Mouse (Mus musculus) bone marrow macrophage, adult 2 months (primary cell): ENCODE data around the gene Sppl3. TPM values are rescaled to one million over a fixed set of nuclear protein-coding genes. Genes with fewer than 3 reads are reported as not detected.
A peak's percentile ranks its signal among the peaks of the same experiment; 100 is the strongest.
"Not testable (repeated sequence)": the region's sequence is repeated elsewhere in the genome, so short reads cannot be mapped to it uniquely, and the experiment has no call there.

ENCODE experiments used
- H3K27ac ChIP-seq: 2 replicates; pipeline ENCODE4 v1.5.1; 2012; ENCODE audit warnings: low read depth, low read length; ENCODE audit not compliant: insufficient read depth
- H3K4me1 ChIP-seq: 2 replicates; pipeline ENCODE4 v1.6.1; 2012; ENCODE audit warnings: low read length; ENCODE audit not compliant: control insufficient read depth, insufficient read depth
- H3K4me3 ChIP-seq: 2 replicates; pipeline ENCODE4 v1.5.1; 2012; ENCODE audit warnings: mild to moderate bottlenecking, low read length, moderate library complexity; ENCODE audit not compliant: insufficient read depth
- CTCF ChIP-seq: IDR thresholded peaks from 2 replicates; pipeline ENCODE4 v1.5.1; 2012; ENCODE audit warnings: low read depth, mild to moderate bottlenecking, low read length, moderate library complexity
- POLR2A ChIP-seq: IDR thresholded peaks from 2 replicates; pipeline ENCODE4 v1.6.1; 2012; ENCODE audit warnings: mild to moderate bottlenecking, low read depth, low read length, borderline replicate concordance
- polyA plus RNA-seq: library from polyadenylated mRNA; stranded (reverse); fragments of >200 nt; gene quantifications from 2 replicates; pipeline ENCODE4 v1.2.4, GENCODE M21; 2012; ENCODE audit not compliant: missing spikeins, insufficient read depth, insufficient read length

Gene Sppl3
- polyA plus RNA-seq, 1 experiment = 65.2 TPM

GRCm38 (mm10) chr5:115068671-115069421 lies 57.9 kb downstream of the Sppl3 start:
- H3K27ac ChIP-seq = no peak overlapping the region
- no peak overlapping the region for H3K4me3 ChIP-seq
- TF ChIP-seq POLR2A = no peak
- TF ChIP-seq CTCF = no peak
- H3K4me1 ChIP-seq = peaks cover 40% of the 10 kb centered on the region

DNA sequence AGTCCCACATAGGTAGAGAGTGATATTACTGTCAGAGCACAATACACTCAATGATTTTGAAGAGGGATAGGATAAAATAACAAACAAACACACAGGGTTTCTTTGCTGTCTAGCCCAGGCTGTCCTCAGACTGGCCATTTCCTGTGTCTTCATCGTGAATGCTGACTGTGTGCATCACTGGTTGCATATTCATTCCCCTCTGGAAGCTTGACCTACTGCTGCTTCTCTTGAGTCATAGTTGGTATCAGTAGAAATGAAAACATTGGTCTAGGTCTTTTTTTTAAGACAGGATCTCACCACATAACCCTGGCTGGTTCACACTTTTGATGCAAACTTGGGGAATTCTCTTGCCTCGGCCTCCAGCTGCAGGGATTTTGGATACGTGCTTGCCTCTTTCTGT lies 58.7 kb downstream of the Sppl3 start:
- no peak overlapping the region for H3K4me3 ChIP-seq
- TF ChIP-seq CTCF (no peak), POLR2A (no peak)
- peaks cover 40% of the 10 kb centered on the region for H3K4me1 ChIP-seq
- no peak overlapping the region for H3K27ac ChIP-seq

DNA sequence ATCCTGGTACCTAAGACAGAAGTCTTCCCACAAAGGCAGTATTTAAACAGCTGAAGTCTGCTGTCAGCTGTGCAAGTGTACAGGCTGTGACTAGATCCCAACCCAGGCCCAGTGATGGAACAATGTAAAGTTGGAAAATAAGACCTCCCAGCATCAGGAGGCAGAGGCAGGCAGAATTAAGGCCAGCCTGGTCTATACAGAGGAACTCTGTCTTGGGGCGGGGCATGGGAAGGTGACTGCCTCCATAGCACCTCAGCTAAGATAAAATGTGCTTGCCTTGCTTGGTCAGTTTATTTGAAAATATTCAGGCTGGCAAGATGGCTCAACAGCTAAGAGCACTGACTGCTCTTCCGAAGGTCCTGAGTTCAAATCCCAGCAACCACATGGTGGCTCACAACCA lies 59.5 kb downstream of the Sppl3 start:
- H3K27ac ChIP-seq = no peak overlapping the region
- no peak overlapping the region for H3K4me3 ChIP-seq
- peaks cover 40% of the 10 kb centered on the region for H3K4me1 ChIP-seq
- no peak for TF ChIP-seq POLR2A
- TF ChIP-seq CTCF = no peak

DNA sequence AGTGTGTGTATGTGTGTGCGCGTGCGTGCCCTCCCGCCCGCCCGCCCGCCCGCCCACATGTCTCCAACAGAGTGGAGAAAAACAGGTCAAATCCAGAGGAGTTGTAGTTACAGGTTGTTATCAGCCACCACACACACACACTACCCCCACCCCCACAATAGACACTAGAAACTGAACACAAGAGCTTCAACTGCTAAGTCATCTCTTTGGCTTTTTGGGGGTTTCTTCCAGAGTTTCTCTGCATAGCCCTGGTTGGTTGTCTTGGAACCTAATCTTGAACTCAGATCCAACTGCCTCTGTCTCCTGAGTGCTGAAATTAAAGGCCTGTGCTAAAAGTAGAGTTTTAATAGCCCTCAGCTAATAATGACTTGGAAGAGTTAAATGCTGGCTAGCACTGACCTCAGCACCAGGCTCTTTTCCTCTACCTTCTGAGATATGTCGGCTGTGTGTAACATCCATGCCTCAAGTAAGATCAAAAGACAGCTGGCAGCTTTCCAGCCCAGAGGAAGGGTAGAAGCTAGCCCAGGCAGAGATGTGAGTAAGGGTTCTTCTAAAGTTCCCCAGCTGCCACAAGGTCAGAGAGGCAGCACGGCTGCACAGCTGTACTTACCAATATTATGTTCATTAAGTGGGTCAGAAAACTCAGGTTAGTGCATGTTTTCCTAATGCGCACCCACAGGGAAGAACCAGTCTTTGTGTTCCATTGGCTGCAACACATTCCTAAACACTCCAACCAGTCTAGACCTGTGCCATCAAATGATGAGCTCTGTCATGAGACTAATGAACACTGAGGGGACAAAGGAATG lies 60.4 kb downstream of the Sppl3 start:
- no peak overlapping the region for H3K27ac ChIP-seq

DNA sequence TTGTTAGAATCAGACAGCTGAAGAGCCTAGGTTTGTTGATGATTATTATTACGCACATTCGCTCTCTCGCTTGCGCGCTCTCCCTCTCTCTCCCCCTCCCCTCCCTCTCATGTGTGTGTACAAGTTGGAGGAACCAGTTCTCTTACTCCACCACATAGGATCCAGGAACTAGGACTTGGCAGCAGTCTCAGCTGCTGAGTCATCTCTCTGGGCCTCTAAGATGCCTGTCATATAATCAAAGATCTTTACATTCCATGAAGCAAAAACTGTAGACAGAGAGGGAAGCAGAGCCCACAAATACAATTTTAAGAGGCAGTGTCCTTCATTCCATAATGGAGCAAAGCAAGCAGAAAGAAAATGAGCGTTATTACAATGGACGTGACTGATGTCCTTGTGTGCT lies 61.2 kb downstream of the Sppl3 start:
- H3K27ac ChIP-seq = peak overlapping the region; percentile 44; the same call in 1 of the 2 replicates
- TF ChIP-seq CTCF = no peak
- no peak for TF ChIP-seq POLR2A

More for the DNA sequence above, 60.4 kb downstream of the Sppl3 start:
- Histone ChIP-seq H3K4me1 (peaks cover 40% of the 10 kb centered on the region), H3K4me3 (no peak overlapping the region)
- no peak for TF ChIP-seq POLR2A
- TF ChIP-seq CTCF = no peak

DNA sequence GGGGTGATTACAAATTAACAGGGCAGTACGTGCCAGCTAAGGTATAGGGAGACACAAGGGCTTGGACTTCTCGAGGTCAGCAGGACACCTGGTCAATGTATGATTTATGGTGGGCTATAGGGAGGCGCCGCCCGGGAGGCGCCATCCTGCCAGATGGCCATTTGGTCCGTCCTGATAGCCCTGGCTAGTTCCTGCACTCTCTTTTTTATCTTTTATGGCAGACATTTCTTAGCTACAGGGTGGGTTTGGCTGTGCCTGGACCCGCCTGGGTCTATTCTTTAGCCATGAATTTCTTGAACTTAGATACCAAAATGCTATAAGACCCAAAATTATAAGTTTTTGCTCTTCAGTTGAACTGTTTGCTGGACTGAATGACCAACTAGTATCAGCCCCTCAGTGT lies 62.4 kb downstream of the Sppl3 start:
- not testable (repeated sequence) for H3K27ac ChIP-seq, H3K4me3 ChIP-seq
- peaks cover 35% of the 10 kb centered on the region for H3K4me1 ChIP-seq

More for the DNA sequence above, 61.2 kb downstream of the Sppl3 start:
- peak overlapping the region; percentile 21; the same call in 1 of the 2 replicates for H3K4me3 ChIP-seq
- peaks cover 40% of the 10 kb centered on the region for H3K4me1 ChIP-seq

- Histone ChIP-seq H3K4me3 (no peak overlapping the region), H3K4me1 (peaks cover 24% of the 10 kb centered on the region), H3K27ac (no peak overlapping the region)
- no peak for TF ChIP-seq CTCF
- no peak for TF ChIP-seq POLR2A
These were observed 63.8 kb downstream of the Sppl3 start for GRCm38 (mm10) chr5:115074749-115075148.

DNA sequence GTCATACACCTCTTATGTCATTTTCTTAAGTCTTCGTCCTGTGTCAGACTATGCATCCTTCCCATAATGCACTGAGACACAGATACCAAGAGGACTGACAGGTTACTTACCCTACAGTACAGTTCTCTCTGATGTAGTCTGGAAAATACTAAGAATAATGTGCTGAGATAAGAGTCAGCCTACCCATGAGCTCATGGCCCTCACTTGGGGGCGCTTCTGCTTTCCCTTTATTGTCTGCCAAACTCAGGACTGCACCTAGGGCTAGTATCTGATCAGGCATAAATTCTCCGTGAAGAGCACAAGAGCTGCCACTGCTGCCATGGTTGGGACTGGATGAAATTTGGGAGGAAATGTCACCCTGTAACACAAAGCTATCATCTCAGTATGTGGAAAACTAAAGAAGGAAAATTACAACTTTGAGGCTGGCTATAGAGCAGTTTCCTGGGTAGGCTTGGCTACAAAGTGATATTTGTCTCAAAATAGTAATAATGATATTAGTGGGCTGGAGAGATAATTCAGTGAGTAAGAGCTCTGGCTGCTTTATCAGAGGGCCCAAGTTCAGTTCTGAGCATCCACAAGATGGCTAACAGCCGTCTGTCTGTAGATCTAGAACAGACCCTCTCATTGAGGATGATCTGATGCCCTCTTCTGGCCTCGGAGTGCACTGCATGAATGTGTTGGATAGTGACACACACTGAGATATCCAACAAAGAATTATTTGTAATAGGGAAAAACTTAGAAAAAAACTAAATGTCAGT lies 65.4 kb downstream of the Sppl3 start:
- no peak overlapping the region for H3K27ac ChIP-seq
- H3K4me3 ChIP-seq = no peak overlapping the region
- peaks cover 14% of the 10 kb centered on the region for H3K4me1 ChIP-seq
- TF ChIP-seq CTCF (0 out of 2 replicates have a peak, but pooled peaks have one; percentile 2), POLR2A (no peak)

DNA sequence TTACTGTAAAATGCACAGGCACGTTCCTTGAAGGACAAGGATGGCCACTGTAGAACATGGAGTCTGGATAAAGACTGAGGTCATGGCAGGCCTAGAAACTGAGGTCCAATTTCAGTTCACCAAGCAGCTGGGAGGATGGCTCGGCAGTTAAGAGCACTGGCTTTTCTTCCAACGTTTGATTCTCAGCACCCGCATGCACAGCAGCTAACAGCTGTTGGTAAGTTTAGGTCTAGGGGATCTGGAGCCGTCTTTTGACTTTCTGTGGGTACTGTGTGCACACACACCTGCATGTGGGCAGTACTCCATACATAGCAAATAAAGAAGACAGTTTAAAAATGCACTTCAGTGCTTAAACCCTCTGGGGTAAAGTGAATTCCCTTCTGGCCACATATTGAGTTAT lies 70.7 kb downstream of the Sppl3 start:
- TF ChIP-seq CTCF (no peak), POLR2A (no peak)
- Histone ChIP-seq H3K4me1 (no peaks in the 10 kb centered on the region), H3K27ac (no peak overlapping the region), H3K4me3 (no peak overlapping the region)

- H3K27ac ChIP-seq = no peak overlapping the region
- TF ChIP-seq CTCF (no peak), POLR2A (no peak)
These were observed 72.6 kb downstream of the Sppl3 start for GRCm38 (mm10) chr5:115083492-115083891.

GRCm38 (mm10) chr5:115085675-115086074 lies 74.7 kb downstream of the Sppl3 start:
- Histone ChIP-seq H3K4me1 (no peaks in the 10 kb centered on the region), H3K4me3 (no peak overlapping the region), H3K27ac (no peak overlapping the region)
- TF ChIP-seq CTCF (no peak), POLR2A (no peak)

More at GRCm38 (mm10) chr5:115083492-115083891, 72.6 kb downstream of the Sppl3 start:
- Histone ChIP-seq H3K4me1 (no peaks in the 10 kb centered on the region), H3K4me3 (no peak overlapping the region)
